Mouse (Mus musculus) gonadal fat pad, adult 2 months (tissue): Measurements from ENCODE around the gene Lancl1. TPM values are rescaled to one million over a fixed set of nuclear protein-coding genes. Genes with fewer than 3 reads are reported as not detected.

Source experiments
- polyA plus RNA-seq: library from polyadenylated mRNA; depleted of rRNA; stranded (reverse); fragments of >200 nt; gene quantifications from 2 replicates; pipeline ENCODE4 v1.2.3, GENCODE M21; 2012; rRNA removed

Lancl1 gene
- polyA plus RNA-seq, 1 experiment, result 70.1 TPM

Other genes with a start within 250 kb of the Lancl1 start
- 2.7 and 3.1 TPM in 2 replicates for gene Kansl1l, start 221.3 kb downstream of the Lancl1 start, polyA plus RNA-seq
- gene Acadl, start 175.6 kb downstream of the Lancl1 start, polyA plus RNA-seq, result 32.3 and 45.6 TPM in 2 replicates
- 12.5 and 15.6 TPM in 2 replicates for gene Myl1, start 93.5 kb downstream of the Lancl1 start, polyA plus RNA-seq
- 0.04 and 0.82 TPM in 2 replicates for gene Cps1, start 84.2 kb upstream of the Lancl1 start, polyA plus RNA-seq